Mouse (Mus musculus): ENCODE results near the gene Adamtsl1.

Adamtsl1 gene

GRCm38 (mm10) chr4:86233197-86233596 lies 719.2 kb downstream of the Adamtsl1 start:
- DNase-seq = no peak

- DNase-seq = no peak
Observed at GRCm38 (mm10) chr4:86241854-86242424, 728.0 kb downstream of the Adamtsl1 start.

- no peak for DNase-seq
Observed at GRCm38 (mm10) chr4:86270085-86270484, 756.1 kb downstream of the Adamtsl1 start.

- DNase-seq = no peak
Observed at GRCm38 (mm10) chr4:86273703-86274355, 759.9 kb downstream of the Adamtsl1 start.

GRCm38 (mm10) chr4:86274663-86275062 lies 760.7 kb downstream of the Adamtsl1 start:
- DNase-seq = no peak

- no peak for DNase-seq
Observed at GRCm38 (mm10) chr4:86276021-86276813, 762.2 kb downstream of the Adamtsl1 start.

- DNase-seq = no peak
Observed at GRCm38 (mm10) chr4:86278546-86278945, 764.6 kb downstream of the Adamtsl1 start.

- DNase-seq = no peak
Observed at GRCm38 (mm10) chr4:86286572-86286971, 772.6 kb downstream of the Adamtsl1 start.

GRCm38 (mm10) chr4:86288264-86288663 lies 774.3 kb downstream of the Adamtsl1 start:
- DNase-seq = no peak

GRCm38 (mm10) chr4:86289511-86290273 lies 775.7 kb downstream of the Adamtsl1 start:
- no peak for DNase-seq

- DNase-seq = no peak
Observed at GRCm38 (mm10) chr4:86294828-86295251, 780.9 kb downstream of the Adamtsl1 start.

- no peak for DNase-seq
Observed at GRCm38 (mm10) chr4:86301469-86301868, 787.5 kb downstream of the Adamtsl1 start.

- DNase-seq = no peak
Observed at GRCm38 (mm10) chr4:86302095-86302494, 788.1 kb downstream of the Adamtsl1 start.

- DNase-seq = no peak
Observed at GRCm38 (mm10) chr4:86306753-86307152, 792.8 kb downstream of the Adamtsl1 start.

GRCm38 (mm10) chr4:86309178-86309577 lies 795.2 kb downstream of the Adamtsl1 start:
- DNase-seq = no peak

- no peak for DNase-seq
Observed at GRCm38 (mm10) chr4:86310806-86311730, 797.1 kb downstream of the Adamtsl1 start.

- no peak for DNase-seq
Observed at GRCm38 (mm10) chr4:86312366-86312765, 798.4 kb downstream of the Adamtsl1 start.

- peak; percentile 72 to 88 for DNase-seq
Observed at GRCm38 (mm10) chr4:86314442-86314841, 800.5 kb downstream of the Adamtsl1 start.

- no peak for DNase-seq
Observed at GRCm38 (mm10) chr4:86315122-86315521, 801.1 kb downstream of the Adamtsl1 start.

- no peak for DNase-seq
Observed at GRCm38 (mm10) chr4:86317916-86318542, 804.1 kb downstream of the Adamtsl1 start.

- no peak for DNase-seq
Observed at GRCm38 (mm10) chr4:86325411-86325810, 811.4 kb downstream of the Adamtsl1 start.

Measured in lung, postnatal 4 days (tissue).